Mouse (Mus musculus) urinary bladder, postnatal 25 days (tissue): ENCODE measurements around the gene Slc25a47.
"Not testable (repeated sequence)": the region's sequence is repeated elsewhere in the genome, so short reads cannot be mapped to it uniquely, and the experiment has no call there.

ENCODE experiments used
- DNase-seq: peaks from one replicate; pipeline ENCODE4 v3.0.0; 2022; ENCODE audit warnings: low spot score

The Slc25a47 gene

GRCm38 (mm10) chr12:108826282-108826957 is 9.4 kb upstream of the Slc25a47 start:
- no peak for DNase-seq

- no peak for DNase-seq
Measured at GRCm38 (mm10) chr12:108826958-108827535, 8.8 kb upstream of the Slc25a47 start.

GRCm38 (mm10) chr12:108827641-108828040 is 8.2 kb upstream of the Slc25a47 start:
- DNase-seq = no peak

- no peak for DNase-seq
Measured at GRCm38 (mm10) chr12:108829636-108830035, 6.2 kb upstream of the Slc25a47 start.

- no peak for DNase-seq
Measured at GRCm38 (mm10) chr12:108830358-108830757, 5.5 kb upstream of the Slc25a47 start.

GRCm38 (mm10) chr12:108831966-108832643 is 3.7 kb upstream of the Slc25a47 start:
- peak; percentile 51 for DNase-seq

GRCm38 (mm10) chr12:108832851-108833250 is 3.0 kb upstream of the Slc25a47 start:
- no peak for DNase-seq

- no peak for DNase-seq
Measured at GRCm38 (mm10) chr12:108833408-108833807, 2.4 kb upstream of the Slc25a47 start.

GRCm38 (mm10) chr12:108834337-108834736 is 1.5 kb upstream of the Slc25a47 start:
- no peak for DNase-seq

GRCm38 (mm10) chr12:108834786-108835185 is 1.1 kb upstream of the Slc25a47 start:
- DNase-seq = no peak

- DNase-seq = no peak
Measured at GRCm38 (mm10) chr12:108835208-108835839, 522 bp upstream of the Slc25a47 start.

- DNase-seq = no peak
Measured at GRCm38 (mm10) chr12:108836722-108837121, 876 bp downstream of the Slc25a47 start.

- DNase-seq = peak; percentile 44
Measured at GRCm38 (mm10) chr12:108841181-108841580, 5.3 kb downstream of the Slc25a47 start.

GRCm38 (mm10) chr12:108842663-108843062 is 6.8 kb downstream of the Slc25a47 start:
- no peak for DNase-seq

- not testable (repeated sequence) for DNase-seq
Measured at GRCm38 (mm10) chr12:108848033-108848432, 12.2 kb downstream of the Slc25a47 start.

- no peak for DNase-seq
Measured at GRCm38 (mm10) chr12:108849488-108850022, 13.7 kb downstream of the Slc25a47 start.

- DNase-seq = no peak
Measured at GRCm38 (mm10) chr12:108850129-108850528, 14.3 kb downstream of the Slc25a47 start.

GRCm38 (mm10) chr12:108850886-108851285 is 15.0 kb downstream of the Slc25a47 start:
- DNase-seq = no peak

- DNase-seq = no peak
Measured at GRCm38 (mm10) chr12:108852822-108853221, 17.0 kb downstream of the Slc25a47 start.

- DNase-seq = no peak
Measured at GRCm38 (mm10) chr12:108855081-108855480, 19.2 kb downstream of the Slc25a47 start.

- DNase-seq = no peak
Measured at GRCm38 (mm10) chr12:108856186-108856585, 20.3 kb downstream of the Slc25a47 start.

GRCm38 (mm10) chr12:108857109-108857508 is 21.3 kb downstream of the Slc25a47 start:
- no peak for DNase-seq
